Mouse (Mus musculus) stomach, postnatal 0 days (tissue): ENCODE measurements around the gene Fam172a. TPM values are rescaled to one million over a fixed set of nuclear protein-coding genes. Genes with fewer than 3 reads are reported as not detected.

Experiments used
- ATAC-seq: fragments of 200-750 bp; cut with Nextera tagmentation; 2 replicates; pipeline ENCODE4 v1.8.0; 2017; ENCODE audit not compliant: low FRiP score, low TSS enrichment
- DNase-seq: peaks from one replicate; pipeline ENCODE4 v3.0.0-alpha.2; 2016; ENCODE audit warnings: low spot score
- H3K27ac ChIP-seq: fragments of 300-500 bp; sonication (generic); replicated peaks from 2 replicates; pipeline ENCODE4 v1.5.1; 2014; ENCODE audit warnings: mild to moderate bottlenecking, control low read depth
- H3K27me3 ChIP-seq: fragments of 300-500 bp; sonication (generic); 2 replicates; pipeline ENCODE4 v1.6.1; 2014; ENCODE audit warnings: low read length; ENCODE audit not compliant: control insufficient read depth, insufficient read depth
- H3K36me3 ChIP-seq: fragments of 300-500 bp; sonication (generic); 2 replicates; pipeline ENCODE4 v1.6.1; 2014; ENCODE audit warnings: low read length, mixed read lengths; ENCODE audit not compliant: control insufficient read depth, insufficient read depth
- H3K4me1 ChIP-seq: fragments of 300-500 bp; sonication (generic); replicated peaks from 2 replicates; pipeline ENCODE4 v1.6.1; 2014; ENCODE audit warnings: antibody characterized with exemption; ENCODE audit not compliant: control insufficient read depth, insufficient read depth
- H3K4me2 ChIP-seq: fragments of 300-500 bp; sonication (generic); replicated peaks from 2 replicates; pipeline ENCODE4 v1.6.1; 2014; ENCODE audit warnings: low read depth, mild to moderate bottlenecking, control low read depth, moderate library complexity
- H3K4me3 ChIP-seq: fragments of 300-500 bp; sonication (generic); 2 replicates; pipeline ENCODE4 v1.5.1; 2014; ENCODE audit warnings: low read depth, low read length, control low read depth
- H3K9ac ChIP-seq: fragments of 300-500 bp; sonication (generic); 2 replicates; pipeline ENCODE4 v1.6.1; 2014; ENCODE audit warnings: mild to moderate bottlenecking, low read length, control low read depth, mixed read lengths
- H3K9me3 ChIP-seq: fragments of 300-500 bp; sonication (generic); 2 replicates; pipeline ENCODE4 v1.6.1; 2016; ENCODE audit warnings: low read length; ENCODE audit not compliant: control insufficient read depth
- CTCF ChIP-seq: IDR thresholded peaks from 2 replicates; pipeline ENCODE4 v1.5.1; 2016; ENCODE audit warnings: antibody characterized with exemption, low read depth, mild to moderate bottlenecking, moderate library complexity
- EP300 ChIP-seq: optimal IDR thresholded peaks from 2 replicates; pipeline ENCODE3; 2016; ENCODE audit warnings: antibody characterized with exemption
- whole genome bisulfite sequencing: fragments of 180-500 bp; shearing (Covaris S2); extraction: QIAGEN DNeasy Blood & Tissue Kit; methylation state at CpG from one replicate; pipeline ENCODE4 v1.1.7; 2014; 5-methylcytosine and 5-hydroxymethylcytosine counted together
- polyA plus RNA-seq: library from polyadenylated mRNA; unstranded; fragments of >200 nt; fragmentation: Nextera tagmentation; extraction: Ambion mirVana; gene quantifications from 2 replicates; pipeline ENCODE4 v1.2.1, GENCODE M21; 2015

Fam172a gene
- polyA plus RNA-seq, 1 experiment from 2014 or later = 19.8 TPM

- Histone ChIP-seq H3K36me3 (no peaks in the 10 kb centered on the region), H3K27ac (no peak overlapping the region), H3K9ac (no peak overlapping the region), H3K4me1 (no peaks in the 10 kb centered on the region), H3K27me3 (no peaks in the 10 kb centered on the region), H3K9me3 (no peaks in the 10 kb centered on the region), H3K4me3 (no peak overlapping the region), H3K4me2 (no peak overlapping the region)
- ATAC-seq = no peak
- DNase-seq = no peak
- whole genome bisulfite sequencing = 30% methylated on average over 3 of the region's 3 CpGs
- TF ChIP-seq EP300 (no peak), CTCF (no peak)
Observed at GRCm38 (mm10) chr13:78099746-78100530, 398.1 kb downstream of the Fam172a start.

DNA sequence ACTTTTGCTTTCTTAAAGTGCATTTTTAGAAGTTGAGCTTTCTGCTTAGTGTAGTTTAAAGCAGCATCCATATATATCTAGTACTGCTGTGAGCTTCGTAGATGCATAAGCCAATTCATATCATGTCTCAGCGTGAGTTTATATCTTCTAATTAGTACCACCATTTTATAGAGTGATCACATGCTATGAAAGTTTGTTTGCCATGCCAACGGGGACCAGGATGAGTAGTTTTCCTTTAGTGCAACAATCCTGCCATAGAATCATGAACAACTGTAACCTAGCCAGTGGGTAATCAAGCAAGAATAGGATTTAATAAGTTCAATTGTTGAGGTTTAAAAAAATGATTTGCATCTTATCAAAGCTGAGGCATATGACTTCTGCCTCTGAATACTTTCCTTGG, 398.8 kb downstream of the Fam172a start:
- Histone ChIP-seq H3K4me3 (no peak overlapping the region), H3K27me3 (no peaks in the 10 kb centered on the region), H3K9me3 (no peaks in the 10 kb centered on the region), H3K9ac (no peak overlapping the region), H3K4me1 (no peaks in the 10 kb centered on the region), H3K36me3 (no peaks in the 10 kb centered on the region), H3K27ac (no peak overlapping the region), H3K4me2 (no peak overlapping the region)
- WGBS = 77% methylated on average over 3 of the region's 3 CpGs
- DNase-seq (no peak), ATAC-seq (no peak)
- TF ChIP-seq EP300 (no peak), CTCF (no peak)

DNA sequence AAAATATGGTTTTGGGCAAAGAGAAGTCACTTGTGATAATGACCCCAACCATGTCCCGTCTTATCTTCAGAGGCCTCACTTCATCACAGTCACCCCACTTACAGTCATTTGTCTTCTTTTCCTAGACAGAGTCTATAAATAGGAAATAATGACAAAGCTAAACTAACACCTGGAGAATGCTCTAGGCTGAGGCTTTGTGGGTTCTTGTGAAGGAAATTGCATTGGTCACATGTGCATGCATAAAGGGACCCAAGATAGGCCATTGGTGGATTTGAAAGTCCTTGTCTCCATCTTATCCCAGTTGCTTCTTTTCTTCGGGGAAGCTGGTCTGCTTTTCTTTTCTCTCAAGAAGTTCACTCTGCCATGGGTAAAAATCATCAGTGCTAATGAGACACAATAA, 400.5 kb downstream of the Fam172a start:
- Histone ChIP-seq H3K27ac (no peak overlapping the region), H3K9ac (no peak overlapping the region), H3K36me3 (no peaks in the 10 kb centered on the region), H3K4me3 (no peak overlapping the region), H3K4me2 (no peak overlapping the region), H3K4me1 (no peaks in the 10 kb centered on the region), H3K27me3 (no peaks in the 10 kb centered on the region), H3K9me3 (no peaks in the 10 kb centered on the region)
- ATAC-seq (no peak), DNase-seq (no peak)
- TF ChIP-seq EP300 = no peak
- TF ChIP-seq CTCF = no peak
- 61% methylated on average over 2 of the region's 2 CpGs for WGBS

DNA sequence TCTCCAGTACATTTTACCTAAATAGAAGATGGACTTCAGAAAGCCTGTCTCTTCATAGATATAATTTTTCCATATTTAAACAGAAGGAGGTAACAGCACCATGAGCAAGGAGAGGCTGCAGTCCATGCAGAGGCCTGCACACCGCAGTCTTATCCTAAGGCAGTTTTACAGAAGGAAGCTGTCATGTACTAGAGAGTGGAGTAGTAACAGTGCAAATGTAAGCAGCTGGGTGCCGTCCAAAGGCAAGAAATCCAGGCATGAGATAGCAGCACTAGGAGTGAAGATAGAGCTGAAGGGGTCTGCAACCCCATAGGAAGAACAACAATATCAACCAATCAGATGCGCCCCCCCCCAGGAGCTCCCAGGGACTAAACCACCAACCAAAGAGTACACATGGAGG, 403.0 kb downstream of the Fam172a start:
- no peak for DNase-seq

DNA sequence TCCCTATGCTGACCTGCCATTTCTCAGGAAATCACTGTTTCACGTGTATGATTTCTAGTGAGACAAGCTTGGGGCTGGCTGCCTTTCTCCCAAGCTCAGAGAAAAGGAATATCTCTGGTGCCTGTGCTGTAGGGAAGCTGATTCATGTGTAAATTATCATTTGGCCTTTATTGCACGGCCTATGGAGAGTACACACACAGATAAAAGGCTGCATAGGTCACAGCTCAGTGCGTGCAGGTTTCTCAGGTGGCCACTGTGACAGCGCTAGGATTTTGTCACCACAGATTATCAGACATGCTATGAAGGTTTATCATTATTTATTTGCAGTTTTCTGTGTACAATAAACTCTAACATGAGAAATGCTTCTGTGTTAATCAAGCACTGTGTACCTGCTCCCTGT, 408.8 kb downstream of the Fam172a start:
- H3K27me3 ChIP-seq = no peaks in the 10 kb centered on the region
- WGBS = 70% methylated on average over 4 of the region's 4 CpGs
- no peak for TF ChIP-seq CTCF
- H3K36me3 ChIP-seq = no peaks in the 10 kb centered on the region
- ATAC-seq (no peak), DNase-seq (no peak)
- no peak overlapping the region for H3K4me2 ChIP-seq
- no peak overlapping the region for H3K9ac ChIP-seq
- no peak overlapping the region for H3K27ac ChIP-seq
- H3K4me3 ChIP-seq = no peak overlapping the region
- H3K4me1 ChIP-seq = no peaks in the 10 kb centered on the region
- no peaks in the 10 kb centered on the region for H3K9me3 ChIP-seq

More for the DNA sequence above, 403.0 kb downstream of the Fam172a start:
- no peaks in the 10 kb centered on the region for H3K27me3 ChIP-seq
- no peak for ATAC-seq
- H3K4me3 ChIP-seq = no peak overlapping the region
- H3K9ac ChIP-seq = no peak overlapping the region
- no peaks in the 10 kb centered on the region for H3K4me1 ChIP-seq
- WGBS = 69% methylated on average over 3 of the region's 3 CpGs
- no peak overlapping the region for H3K27ac ChIP-seq
- TF ChIP-seq EP300 = no peak
- no peak for TF ChIP-seq CTCF
- H3K36me3 ChIP-seq = no peaks in the 10 kb centered on the region
- H3K9me3 ChIP-seq = no peaks in the 10 kb centered on the region
- H3K4me2 ChIP-seq = no peak overlapping the region

GRCm38 (mm10) chr13:78113978-78114377, 412.1 kb downstream of the Fam172a start:
- Histone ChIP-seq H3K9ac (no peak overlapping the region), H3K27ac (no peak overlapping the region), H3K27me3 (no peaks in the 10 kb centered on the region), H3K9me3 (no peaks in the 10 kb centered on the region), H3K4me3 (no peak overlapping the region), H3K4me1 (no peaks in the 10 kb centered on the region), H3K36me3 (no peaks in the 10 kb centered on the region), H3K4me2 (no peak overlapping the region)
- DNase-seq (no peak), ATAC-seq (no peak)
- 91% methylated on average over 4 of the region's 4 CpGs for WGBS
- TF ChIP-seq CTCF (no peak), EP300 (no peak)
